Mouse (Mus musculus) kidney, adult 2 months (tissue): ENCODE data around the gene Tiam1.

ENCODE experiments used
- CTCF ChIP-seq: fragments of 200-500 bp; conservative IDR thresholded peaks from 2 replicates; pipeline ENCODE4 v1.5.1; 2011; ENCODE audit warnings: low read depth, mild to moderate bottlenecking, control low read depth, low read length, moderate library complexity, mixed read lengths; ENCODE audit not compliant: insufficient read depth, insufficient read length
- POLR2A ChIP-seq: fragments of 200-500 bp; IDR thresholded peaks from one replicate; pipeline ENCODE4 v1.6.1; 2011; ENCODE audit warnings: low read depth, low read length, control low read depth

GRCm38 (mm10) chr16:89874012-89874704 lies 269.4 kb downstream of the Tiam1 start:
- TF ChIP-seq CTCF (no peak), POLR2A (no peak)
